Mouse (Mus musculus) hindbrain, embryonic 15.5 days (tissue): ENCODE measurements around the gene Lef1. TPM values are rescaled to one million over a fixed set of nuclear protein-coding genes. Genes with fewer than 3 reads are reported as not detected.
A peak's percentile ranks its signal among the peaks of the same experiment; 100 is the strongest.

Experiments used
- ATAC-seq: fragments of 200-750 bp; cut with Nextera tagmentation; 2 replicates; pipeline ENCODE4 v1.8.0; 2017; ENCODE audit warnings: low read depth, moderate number of reproducible peaks, moderate TSS enrichment; ENCODE audit not compliant: low FRiP score
- H3K27ac ChIP-seq: fragments of 300-500 bp; sonication (generic); replicated peaks from 2 replicates; pipeline ENCODE4 v1.5.1; 2015; ENCODE audit warnings: mild to moderate bottlenecking, inconsistent platforms
- H3K27me3 ChIP-seq: fragments of 300-500 bp; sonication (generic); 2 replicates; pipeline ENCODE4 v1.6.1; 2015; ENCODE audit warnings: control low read depth, inconsistent platforms
- H3K36me3 ChIP-seq: fragments of 300-500 bp; sonication (generic); 2 replicates; pipeline ENCODE4 v1.6.1; 2015; ENCODE audit warnings: control low read depth, inconsistent platforms
- H3K4me1 ChIP-seq: fragments of 300-500 bp; sonication (generic); replicated peaks from 2 replicates; pipeline ENCODE4 v1.6.1; 2015; ENCODE audit warnings: control low read depth, inconsistent platforms
- H3K4me2 ChIP-seq: fragments of 300-500 bp; sonication (generic); 2 replicates; pipeline ENCODE4 v1.6.1; 2015; ENCODE audit warnings: moderate library complexity, mild to moderate bottlenecking, inconsistent platforms
- H3K4me3 ChIP-seq: fragments of 300-500 bp; sonication (generic); 2 replicates; pipeline ENCODE4 v1.5.1; 2015; ENCODE audit warnings: mild to moderate bottlenecking, inconsistent platforms
- H3K9ac ChIP-seq: fragments of 300-500 bp; sonication (generic); 2 replicates; pipeline ENCODE4 v1.6.1; 2015; ENCODE audit warnings: inconsistent platforms
- H3K9me3 ChIP-seq: fragments of 300-500 bp; sonication (generic); 2 replicates; pipeline ENCODE4 v1.6.1; 2016; ENCODE audit warnings: control low read depth, inconsistent platforms
- WGBS: fragments of 180-500 bp; shearing (Covaris S2); methylation state at CpG from one replicate; pipeline ENCODE4 v1.1.7; 2015; 5-methylcytosine and 5-hydroxymethylcytosine counted together
- polyA plus RNA-seq: library from polyadenylated mRNA; unstranded; fragments of >200 nt; fragmentation: Nextera tagmentation; extraction: Ambion mirVana; gene quantifications from 2 replicates; pipeline ENCODE4 v1.2.1, GENCODE M21; 2015

The Lef1 gene
- polyA plus RNA-seq, 1 experiment from 2014 or later: 10.2 TPM

- ATAC-seq: no peak
- Histone ChIP-seq H3K36me3 (no peaks in the 10 kb centered on the region), H3K4me2 (peak overlapping the region; percentile 70), H3K9me3 (no peaks in the 10 kb centered on the region), H3K27me3 (peaks cover 35% of the 10 kb centered on the region), H3K27ac (no peak overlapping the region), H3K4me3 (peak overlapping the region; percentile 48), H3K4me1 (peaks cover 47% of the 10 kb centered on the region), H3K9ac (no peak overlapping the region)
- WGBS: 1% methylated on average over 15 of the region's 15 CpGs
Observed at GRCm38 (mm10) chr3:131109066-131109685, 1.1 kb upstream of the Lef1 start.

GRCm38 (mm10) chr3:131109686-131110070, 593 bp upstream of the Lef1 start:
- Histone ChIP-seq H3K36me3 (no peaks in the 10 kb centered on the region), H3K27ac (no peak overlapping the region), H3K4me1 (peaks cover 47% of the 10 kb centered on the region), H3K9ac (no peak overlapping the region), H3K4me3 (peak overlapping the region; percentile 48), H3K27me3 (peaks cover 35% of the 10 kb centered on the region), H3K9me3 (no peaks in the 10 kb centered on the region), H3K4me2 (peak overlapping the region; percentile 70)
- no peak for ATAC-seq
- under 1% methylated on average over 12 of the region's 14 CpGs for WGBS

- Histone ChIP-seq H3K4me1 (peaks cover 39% of the 10 kb centered on the region), H3K9me3 (no peaks in the 10 kb centered on the region), H3K27ac (no peak overlapping the region; the same call in 1 of the 2 replicates), H3K27me3 (peaks cover 23% of the 10 kb centered on the region), H3K9ac (peak overlapping the region; percentile 51), H3K36me3 (no peaks in the 10 kb centered on the region), H3K4me2 (peak overlapping the region; percentile 70), H3K4me3 (peak overlapping the region; percentile 48)
- under 1% methylated on average over 52 of the region's 59 CpGs for WGBS
- ATAC-seq: 0 out of 2 replicates have a peak, but pooled peaks have one; percentile 32
Observed at GRCm38 (mm10) chr3:131111151-131111850, 1.0 kb downstream of the Lef1 start.

GRCm38 (mm10) chr3:131111851-131112572, 1.7 kb downstream of the Lef1 start:
- Histone ChIP-seq H3K9ac (peak overlapping the region; percentile 51), H3K4me2 (peak overlapping the region; percentile 70), H3K4me3 (peak overlapping the region; percentile 48), H3K36me3 (no peaks in the 10 kb centered on the region), H3K9me3 (no peaks in the 10 kb centered on the region), H3K27me3 (peaks cover 20% of the 10 kb centered on the region), H3K4me1 (peaks cover 35% of the 10 kb centered on the region), H3K27ac (no peak overlapping the region; the same call in 1 of the 2 replicates)
- peak; percentile 57; the same call in 1 of the 2 replicates for ATAC-seq
- under 1% methylated on average over 68 of the region's 69 CpGs for WGBS

- WGBS: under 1% methylated on average over 7 of the region's 7 CpGs
- H3K9ac ChIP-seq: no peak overlapping the region
- no peak overlapping the region for H3K27ac ChIP-seq
- peak overlapping the region; percentile 70 for H3K4me2 ChIP-seq
- H3K36me3 ChIP-seq: no peaks in the 10 kb centered on the region
- no peak for ATAC-seq
- H3K27me3 ChIP-seq: peaks cover 17% of the 10 kb centered on the region
- H3K4me3 ChIP-seq: peak overlapping the region; percentile 48
- peaks cover 35% of the 10 kb centered on the region for H3K4me1 ChIP-seq
- no peaks in the 10 kb centered on the region for H3K9me3 ChIP-seq
Observed at GRCm38 (mm10) chr3:131112573-131112955, 2.3 kb downstream of the Lef1 start.

GRCm38 (mm10) chr3:131113029-131113428, 2.8 kb downstream of the Lef1 start:
- Histone ChIP-seq H3K9ac (no peak overlapping the region), H3K27ac (no peak overlapping the region), H3K4me1 (peaks cover 35% of the 10 kb centered on the region), H3K36me3 (no peaks in the 10 kb centered on the region), H3K4me3 (peak overlapping the region; percentile 48), H3K4me2 (peak overlapping the region; percentile 70), H3K27me3 (peaks cover 17% of the 10 kb centered on the region), H3K9me3 (no peaks in the 10 kb centered on the region)
- WGBS: 7% methylated on average over 13 of the region's 13 CpGs
- ATAC-seq: no peak

- no peaks in the 10 kb centered on the region for H3K9me3 ChIP-seq
- H3K36me3 ChIP-seq: no peaks in the 10 kb centered on the region
- H3K4me3 ChIP-seq: no peak overlapping the region
- peaks cover 19% of the 10 kb centered on the region for H3K4me1 ChIP-seq
- WGBS: 94% methylated on average over 13 of the region's 13 CpGs
- H3K4me2 ChIP-seq: no peak overlapping the region
- no peak for ATAC-seq
- no peak overlapping the region for H3K9ac ChIP-seq
- peaks cover 14% of the 10 kb centered on the region for H3K27me3 ChIP-seq
- no peak overlapping the region for H3K27ac ChIP-seq
Observed at GRCm38 (mm10) chr3:131116116-131116515, 5.8 kb downstream of the Lef1 start.

GRCm38 (mm10) chr3:131117352-131117751, 7.1 kb downstream of the Lef1 start:
- Histone ChIP-seq H3K4me3 (no peak overlapping the region), H3K36me3 (no peaks in the 10 kb centered on the region), H3K27me3 (peaks cover 14% of the 10 kb centered on the region), H3K9ac (no peak overlapping the region), H3K27ac (no peak overlapping the region), H3K4me1 (peaks cover 7% of the 10 kb centered on the region), H3K9me3 (no peaks in the 10 kb centered on the region), H3K4me2 (no peak overlapping the region)
- no peak for ATAC-seq
- 90% methylated on average over 15 of the region's 15 CpGs for WGBS

GRCm38 (mm10) chr3:131117883-131118282, 7.6 kb downstream of the Lef1 start:
- Histone ChIP-seq H3K36me3 (no peaks in the 10 kb centered on the region), H3K27me3 (peaks cover 14% of the 10 kb centered on the region), H3K9me3 (no peaks in the 10 kb centered on the region), H3K27ac (no peak overlapping the region), H3K4me3 (no peak overlapping the region), H3K4me2 (no peak overlapping the region), H3K4me1 (peaks cover 2% of the 10 kb centered on the region; the same call in 1 of the 2 replicates), H3K9ac (no peak overlapping the region)
- ATAC-seq: no peak
- 67% methylated on average over 3 of the region's 3 CpGs for WGBS

GRCm38 (mm10) chr3:131119435-131119834, 9.2 kb downstream of the Lef1 start:
- Histone ChIP-seq H3K9ac (no peak overlapping the region), H3K9me3 (no peaks in the 10 kb centered on the region), H3K4me3 (no peak overlapping the region), H3K4me2 (no peak overlapping the region), H3K27me3 (0 out of 2 replicates have a peak, but pooled peaks cover 3% of the 10 kb centered on the region), H3K36me3 (no peaks in the 10 kb centered on the region), H3K4me1 (no peaks in the 10 kb centered on the region), H3K27ac (no peak overlapping the region)
- no peak for ATAC-seq
- 81% methylated on average over 10 of the region's 10 CpGs for WGBS

GRCm38 (mm10) chr3:131123501-131123900, 13.2 kb downstream of the Lef1 start:
- Histone ChIP-seq H3K9me3 (no peaks in the 10 kb centered on the region), H3K4me3 (no peak overlapping the region), H3K27me3 (no peaks in the 10 kb centered on the region), H3K4me1 (no peaks in the 10 kb centered on the region), H3K4me2 (no peak overlapping the region), H3K27ac (no peak overlapping the region), H3K36me3 (no peaks in the 10 kb centered on the region), H3K9ac (no peak overlapping the region)
- no peak for ATAC-seq
- 95% methylated on average over 6 of the region's 6 CpGs for WGBS

GRCm38 (mm10) chr3:131125873-131126272, 15.6 kb downstream of the Lef1 start:
- 96% methylated on average over 13 of the region's 13 CpGs for WGBS
- Histone ChIP-seq H3K4me1 (no peaks in the 10 kb centered on the region), H3K4me3 (no peak overlapping the region), H3K9ac (no peak overlapping the region), H3K36me3 (no peaks in the 10 kb centered on the region), H3K4me2 (no peak overlapping the region), H3K27ac (no peak overlapping the region), H3K9me3 (no peaks in the 10 kb centered on the region), H3K27me3 (no peaks in the 10 kb centered on the region)
- ATAC-seq: no peak
